Mouse (Mus musculus) liver, adult 2 months (tissue): ENCODE measurements at regions not wholly inside any gene's neighbourhood (a gene's known extent, or its start where the extent isn't known, plus 50 kb on each side); places are given as distances from the start of the nearest gene placed in this dataset.

Source experiments
- CTCF ChIP-seq: fragments of 200-500 bp; IDR thresholded peaks from 2 replicates; pipeline ENCODE4 v1.5.1; 2011; ENCODE audit warnings: low read depth, low read length, control low read depth
- POLR2A ChIP-seq: fragments of 200-500 bp; IDR thresholded peaks from 2 replicates; pipeline ENCODE4 v1.6.1; 2011; ENCODE audit warnings: low read length, control low read depth; ENCODE audit not compliant: insufficient read depth; ENCODE audit errors: extremely low read depth

GRCm38 (mm10) chr2:92699360-92699759, 99.9 kb downstream of the Chst1 start:
- no peak for TF ChIP-seq POLR2A
- no peak for TF ChIP-seq CTCF
